Mouse (Mus musculus): ENCODE results near the gene Iqcg. TPM values are rescaled to one million over a fixed set of nuclear protein-coding genes. Genes with fewer than 3 reads are reported as not detected.
"Not testable (repeated sequence)": the region's sequence is repeated elsewhere in the genome, so short reads cannot be mapped to it uniquely, and the experiment has no call there.

The Iqcg gene
- polyA plus RNA-seq, 1 experiment, result 3.2 TPM

GRCm38 (mm10) chr16:33056786-33057185 lies 768 bp upstream of the Iqcg start:
- H3K4me1 ChIP-seq (ENCODE audit: control insufficient read depth, insufficient read depth, low read length), result peaks cover 2% of the 10 kb centered on the region; the same call in 1 of the 2 replicates
- H3K27ac ChIP-seq (ENCODE audit: insufficient read depth, low read length), result peak overlapping the region; percentile 53
- H3K4me3 ChIP-seq (ENCODE audit: insufficient read depth, low read length), result peak overlapping the region; percentile 73
- TF ChIP-seq POLR2A (IDR thresholded peaks at IDR 0.05; ENCODE audit: extremely low read depth, insufficient read depth, low read length) (no peak), CTCF (IDR thresholded peaks at IDR 0.05; ENCODE audit: extremely low read depth, insufficient read depth, low read length) (no peak)

GRCm38 (mm10) chr16:33055655-33056054 lies 363 bp downstream of the Iqcg start:
- TF ChIP-seq POLR2A (IDR thresholded peaks at IDR 0.05; ENCODE audit: extremely low read depth, insufficient read depth, low read length) (no peak), CTCF (IDR thresholded peaks at IDR 0.05; ENCODE audit: extremely low read depth, insufficient read depth, low read length) (no peak)
- Histone ChIP-seq H3K4me1 (ENCODE audit: control insufficient read depth, insufficient read depth, low read length) (peaks cover 2% of the 10 kb centered on the region; the same call in 1 of the 2 replicates), H3K27ac (ENCODE audit: insufficient read depth, low read length) (no peak overlapping the region), H3K4me3 (ENCODE audit: insufficient read depth, low read length) (peak overlapping the region; percentile 73)

GRCm38 (mm10) chr16:33054927-33055326 lies 1.1 kb downstream of the Iqcg start:
- not testable (repeated sequence) for H3K4me3 ChIP-seq (ENCODE audit: insufficient read depth, low read length); H3K27ac ChIP-seq (ENCODE audit: insufficient read depth, low read length); H3K4me1 ChIP-seq (ENCODE audit: control insufficient read depth, insufficient read depth, low read length)

- Histone ChIP-seq H3K27ac (ENCODE audit: insufficient read depth, low read length) (no peak overlapping the region), H3K4me1 (ENCODE audit: control insufficient read depth, insufficient read depth, low read length) (peaks cover 1% of the 10 kb centered on the region; the same call in 1 of the 2 replicates), H3K4me3 (ENCODE audit: insufficient read depth, low read length) (no peak overlapping the region)
- TF ChIP-seq POLR2A (IDR thresholded peaks at IDR 0.05; ENCODE audit: extremely low read depth, insufficient read depth, low read length), result no peak
- no peak for TF ChIP-seq CTCF (IDR thresholded peaks at IDR 0.05; ENCODE audit: extremely low read depth, insufficient read depth, low read length)
These were observed 2.9 kb downstream of the Iqcg start for GRCm38 (mm10) chr16:33053141-33053540.

GRCm38 (mm10) chr16:33049809-33050208 lies 6.2 kb downstream of the Iqcg start:
- no peak overlapping the region for H3K27ac ChIP-seq (ENCODE audit: insufficient read depth, low read length)
- no peak overlapping the region for H3K4me3 ChIP-seq (ENCODE audit: insufficient read depth, low read length)
- TF ChIP-seq POLR2A (IDR thresholded peaks at IDR 0.05; ENCODE audit: extremely low read depth, insufficient read depth, low read length), result no peak
- no peak for TF ChIP-seq CTCF (IDR thresholded peaks at IDR 0.05; ENCODE audit: extremely low read depth, insufficient read depth, low read length)
- H3K4me1 ChIP-seq (ENCODE audit: control insufficient read depth, insufficient read depth, low read length), result no peaks in the 10 kb centered on the region

- Histone ChIP-seq H3K27ac (ENCODE audit: insufficient read depth, low read length) (no peak overlapping the region), H3K4me1 (ENCODE audit: control insufficient read depth, insufficient read depth, low read length) (no peaks in the 10 kb centered on the region), H3K4me3 (ENCODE audit: insufficient read depth, low read length) (no peak overlapping the region)
- no peak for TF ChIP-seq POLR2A (IDR thresholded peaks at IDR 0.05; ENCODE audit: extremely low read depth, insufficient read depth, low read length)
- TF ChIP-seq CTCF (IDR thresholded peaks at IDR 0.05; ENCODE audit: extremely low read depth, insufficient read depth, low read length), result no peak
These were observed 7.3 kb downstream of the Iqcg start for GRCm38 (mm10) chr16:33048686-33049085.

- no peak overlapping the region for H3K4me3 ChIP-seq (ENCODE audit: insufficient read depth, low read length)
- no peaks in the 10 kb centered on the region for H3K4me1 ChIP-seq (ENCODE audit: control insufficient read depth, insufficient read depth, low read length)
- TF ChIP-seq POLR2A (IDR thresholded peaks at IDR 0.05; ENCODE audit: extremely low read depth, insufficient read depth, low read length) (no peak), CTCF (IDR thresholded peaks at IDR 0.05; ENCODE audit: extremely low read depth, insufficient read depth, low read length) (no peak)
- H3K27ac ChIP-seq (ENCODE audit: insufficient read depth, low read length), result no peak overlapping the region
These were observed 8.0 kb downstream of the Iqcg start for GRCm38 (mm10) chr16:33048004-33048403.

GRCm38 (mm10) chr16:33043268-33043667 lies 12.8 kb downstream of the Iqcg start:
- Histone ChIP-seq H3K4me1 (ENCODE audit: control insufficient read depth, insufficient read depth, low read length) (no peaks in the 10 kb centered on the region), H3K27ac (ENCODE audit: insufficient read depth, low read length) (no peak overlapping the region), H3K4me3 (ENCODE audit: insufficient read depth, low read length) (no peak overlapping the region)
- no peak for TF ChIP-seq CTCF (IDR thresholded peaks at IDR 0.05; ENCODE audit: extremely low read depth, insufficient read depth, low read length)
- TF ChIP-seq POLR2A (IDR thresholded peaks at IDR 0.05; ENCODE audit: extremely low read depth, insufficient read depth, low read length), result no peak

- H3K4me1 ChIP-seq (ENCODE audit: control insufficient read depth, insufficient read depth, low read length), result no peaks in the 10 kb centered on the region
- no peak for TF ChIP-seq CTCF (IDR thresholded peaks at IDR 0.05; ENCODE audit: extremely low read depth, insufficient read depth, low read length)
- no peak for TF ChIP-seq POLR2A (IDR thresholded peaks at IDR 0.05; ENCODE audit: extremely low read depth, insufficient read depth, low read length)
- H3K4me3 ChIP-seq (ENCODE audit: insufficient read depth, low read length), result no peak overlapping the region
- no peak overlapping the region for H3K27ac ChIP-seq (ENCODE audit: insufficient read depth, low read length)
These were observed 13.3 kb downstream of the Iqcg start for GRCm38 (mm10) chr16:33042682-33043081.

- Histone ChIP-seq H3K27ac (ENCODE audit: insufficient read depth, low read length) (no peak overlapping the region), H3K4me1 (ENCODE audit: control insufficient read depth, insufficient read depth, low read length) (no peaks in the 10 kb centered on the region), H3K4me3 (ENCODE audit: insufficient read depth, low read length) (no peak overlapping the region)
- no peak for TF ChIP-seq CTCF (IDR thresholded peaks at IDR 0.05; ENCODE audit: extremely low read depth, insufficient read depth, low read length)
- no peak for TF ChIP-seq POLR2A (IDR thresholded peaks at IDR 0.05; ENCODE audit: extremely low read depth, insufficient read depth, low read length)
These were observed 20.0 kb downstream of the Iqcg start for GRCm38 (mm10) chr16:33036006-33036405.

GRCm38 (mm10) chr16:33026357-33026756 lies 29.7 kb downstream of the Iqcg start:
- Histone ChIP-seq H3K4me3 (ENCODE audit: insufficient read depth, low read length) (no peak overlapping the region), H3K27ac (ENCODE audit: insufficient read depth, low read length) (no peak overlapping the region), H3K4me1 (ENCODE audit: control insufficient read depth, insufficient read depth, low read length) (no peaks in the 10 kb centered on the region)
- TF ChIP-seq CTCF (IDR thresholded peaks at IDR 0.05; ENCODE audit: extremely low read depth, insufficient read depth, low read length), result no peak
- no peak for TF ChIP-seq POLR2A (IDR thresholded peaks at IDR 0.05; ENCODE audit: extremely low read depth, insufficient read depth, low read length)

Measured in cortical plate, adult 2 months (tissue).